Mouse (Mus musculus) adrenal gland, postnatal 10 days (tissue): Measurements from ENCODE around the gene Ogfod3. TPM values are rescaled to one million over a fixed set of nuclear protein-coding genes. Genes with fewer than 3 reads are reported as not detected.

Source experiments
- total RNA-seq, 2 experiments: library from RNA; stranded (reverse); gene quantifications; 2 replicates each; pipeline ENCODE4 v1.2.3; 2021

Gene Ogfod3
- total RNA-seq, 2 experiments from 2014 or later = 24.5 to 24.9 TPM

Other genes with a start within 250 kb of the Ogfod3 start
- gene Csnk1d, start 213.4 kb downstream of the Ogfod3 start, total RNA-seq = 100 to 1,000 TPM; 129 to 131 TPM
- 1 to 10 TPM; 1.7 to 2.8 TPM for gene Cd7, start 165.3 kb downstream of the Ogfod3 start, total RNA-seq
- not detected for gene Sectm1b, start 141.1 kb downstream of the Ogfod3 start, total RNA-seq
- under 1 TPM; 0.24 to 0.42 TPM for gene Sectm1a, start 123.5 kb downstream of the Ogfod3 start, total RNA-seq
- not detected for gene Tex19.2, start 86.0 kb downstream of the Ogfod3 start, total RNA-seq
- not detected for gene Tex19.1, start 58.6 kb downstream of the Ogfod3 start, total RNA-seq
- under 1 TPM; 0.15 to 0.27 TPM for gene Uts2r, start 44.4 kb downstream of the Ogfod3 start, total RNA-seq
- 10 to 100 TPM; 12.6 to 16.4 TPM for gene Hexdc, start 278 bp downstream of the Ogfod3 start, total RNA-seq
- gene Cybc1, start 24.6 kb upstream of the Ogfod3 start, total RNA-seq = 10 to 100 TPM; 17.3 to 18.7 TPM
- 10 to 100 TPM; 29.3 to 43.0 TPM for gene Narf, start 32.5 kb upstream of the Ogfod3 start, total RNA-seq
- 10 to 100 TPM; 32.7 to 33.3 TPM for gene Foxk2, start 55.3 kb upstream of the Ogfod3 start, total RNA-seq
- 10 to 100 TPM; 53.4 to 66.4 TPM for gene Wdr45b, start 149.7 kb upstream of the Ogfod3 start, total RNA-seq
- 1 to 10 TPM; 6.5 to 6.8 TPM for gene Rab40b, start 183.5 kb upstream of the Ogfod3 start, total RNA-seq
- 10 to 100 TPM; 16.1 to 19.5 TPM for gene Fn3krp, start 216.7 kb upstream of the Ogfod3 start, total RNA-seq
- 10 to 100 TPM in 1 of 2 experiments, 1 to 10 TPM in 1; 7.8 to 12.3 TPM for gene Fn3k, start 230.2 kb upstream of the Ogfod3 start, total RNA-seq
- gene Tbcd, start 247.2 kb upstream of the Ogfod3 start, total RNA-seq = 10 to 100 TPM; 34.7 to 38.3 TPM